Mouse (Mus musculus) layer of hippocampus, postnatal 14 days (tissue): ENCODE results near the gene Rassf6. TPM values are rescaled to one million over a fixed set of nuclear protein-coding genes. Genes with fewer than 3 reads are reported as not detected.

ENCODE experiments used
- DNase-seq, 2 experiments: peaks; one replicate each; pipeline ENCODE4 v3.0.0; 2021 to 2022; ENCODE audit warnings: low spot score in 2 of 2, mixed read lengths in 1 of 2
- total RNA-seq, 2 experiments: library from RNA; stranded (reverse); gene quantifications; 2 replicates each; pipeline ENCODE4 v1.2.3; 2021

Rassf6 gene
- total RNA-seq, 2 experiments from 2014 or later = 0.32 to 0.52 TPM

DNA sequence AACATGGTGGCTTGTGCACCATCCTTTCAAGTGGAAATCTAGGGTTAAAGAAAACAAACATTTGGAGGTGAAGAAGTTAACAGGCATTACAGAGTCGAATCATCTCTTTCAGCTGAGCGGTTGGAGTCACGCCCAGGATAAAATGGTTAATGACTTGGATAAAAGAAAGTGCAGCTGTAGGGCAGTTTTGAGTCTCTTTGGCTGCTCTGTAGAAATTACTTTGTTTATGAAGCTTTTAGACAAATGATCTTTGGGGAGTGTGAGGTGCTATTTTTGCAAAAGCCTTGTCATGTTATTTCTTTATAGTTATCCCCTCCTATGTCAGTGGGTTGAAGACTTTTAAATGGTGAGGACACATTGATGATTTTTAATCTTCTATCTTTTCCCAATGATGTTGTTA lies 69.2 kb downstream of the Rassf6 start:
- DNase-seq = no peak

DNA sequence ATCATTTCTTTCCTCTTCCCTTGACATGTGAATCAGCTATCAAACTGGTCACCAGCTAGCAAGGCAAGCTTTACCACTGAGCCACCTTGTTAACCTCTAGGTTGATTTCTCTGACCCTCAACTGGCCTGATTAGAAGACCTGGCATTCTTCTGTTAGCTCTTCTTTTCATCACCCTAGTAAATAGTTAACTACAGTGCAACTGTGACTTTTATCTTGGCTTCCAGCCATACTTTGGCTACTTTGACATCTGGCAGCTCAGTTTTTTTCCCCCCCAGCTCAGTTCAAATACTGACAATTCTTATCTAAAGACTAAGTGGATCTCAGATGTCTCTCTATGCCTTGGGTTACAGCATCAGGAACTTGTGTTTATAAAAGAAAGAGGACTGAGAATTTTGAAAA lies 72.1 kb downstream of the Rassf6 start:
- DNase-seq = no peak

DNA sequence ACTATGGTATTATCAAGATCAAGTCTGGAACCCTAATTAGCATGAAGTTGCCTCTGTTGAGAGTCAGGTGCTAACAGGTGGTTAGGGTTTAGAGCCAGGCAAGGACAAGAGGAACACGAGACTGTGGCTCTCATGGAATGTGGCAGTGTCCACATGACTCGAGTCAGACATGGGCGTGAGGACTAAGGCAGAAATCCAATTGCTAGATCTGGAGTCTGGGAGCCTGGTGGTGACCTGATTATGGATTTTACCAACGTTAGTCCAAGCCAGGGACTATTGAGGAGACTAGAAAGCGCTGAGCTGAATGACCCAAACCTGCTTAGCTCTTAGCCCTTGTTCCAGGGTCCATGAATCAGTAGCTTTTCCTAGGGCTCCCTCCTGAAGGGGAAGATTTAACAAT lies 72.7 kb downstream of the Rassf6 start:
- DNase-seq = no peak

DNA sequence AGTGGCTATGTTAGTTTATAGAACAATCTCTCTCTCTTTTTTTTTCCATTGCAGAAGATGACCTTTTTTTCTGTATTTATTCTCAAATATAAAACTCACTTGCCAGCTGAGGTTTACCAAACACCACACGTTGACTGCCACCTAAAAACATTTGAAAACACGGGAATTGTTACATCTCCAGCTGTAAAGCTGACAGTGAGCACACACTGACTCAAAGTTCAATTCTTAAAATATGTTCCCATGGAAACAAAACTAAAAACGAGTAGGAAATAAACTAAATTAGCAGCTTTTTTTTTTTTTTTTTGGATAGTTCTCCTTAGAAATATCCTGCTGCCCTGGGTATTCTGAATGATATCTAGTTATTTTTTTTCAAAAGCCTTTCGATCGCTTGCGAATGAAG lies 75.3 kb downstream of the Rassf6 start:
- no peak for DNase-seq

DNA sequence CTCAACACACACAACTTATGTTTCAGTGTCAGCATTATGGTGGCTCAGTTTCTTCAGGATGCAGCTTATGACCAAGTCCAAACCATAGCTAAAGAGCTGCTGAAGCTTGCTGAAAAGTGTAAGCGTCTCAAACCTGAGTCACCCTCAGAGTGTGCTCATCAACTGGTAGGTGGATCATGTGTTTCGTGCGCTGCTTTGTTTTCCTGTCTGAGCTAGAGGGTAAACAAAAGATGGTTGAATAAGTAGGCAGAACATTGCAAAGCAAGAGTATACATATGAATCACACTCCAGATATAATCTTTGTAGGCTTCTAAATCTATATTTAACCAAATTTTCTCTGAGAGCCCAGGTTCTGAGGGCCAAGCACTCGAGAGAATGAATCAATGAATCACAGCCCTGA lies 76.3 kb downstream of the Rassf6 start:
- no peak for DNase-seq

DNA sequence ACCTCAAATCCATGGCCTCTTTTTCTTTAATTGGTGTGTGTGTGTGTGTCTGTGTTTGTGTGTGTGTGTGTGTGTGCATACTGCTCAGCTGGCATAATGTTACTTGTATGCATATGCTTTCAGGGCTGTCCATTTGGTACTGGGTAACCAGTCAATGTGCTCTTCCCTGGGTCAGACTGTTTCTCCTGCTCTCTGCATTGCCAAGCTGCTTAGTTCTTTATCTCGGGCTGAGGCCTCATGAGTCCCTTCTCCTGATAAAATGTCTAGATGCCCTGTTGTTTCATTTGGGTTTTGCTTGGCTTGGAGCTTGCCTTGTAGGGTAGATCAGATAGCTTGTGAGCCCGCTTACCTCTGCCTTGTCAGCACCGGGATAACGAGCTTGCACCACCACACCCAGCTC lies 77.6 kb downstream of the Rassf6 start:
- no peak for DNase-seq

DNA sequence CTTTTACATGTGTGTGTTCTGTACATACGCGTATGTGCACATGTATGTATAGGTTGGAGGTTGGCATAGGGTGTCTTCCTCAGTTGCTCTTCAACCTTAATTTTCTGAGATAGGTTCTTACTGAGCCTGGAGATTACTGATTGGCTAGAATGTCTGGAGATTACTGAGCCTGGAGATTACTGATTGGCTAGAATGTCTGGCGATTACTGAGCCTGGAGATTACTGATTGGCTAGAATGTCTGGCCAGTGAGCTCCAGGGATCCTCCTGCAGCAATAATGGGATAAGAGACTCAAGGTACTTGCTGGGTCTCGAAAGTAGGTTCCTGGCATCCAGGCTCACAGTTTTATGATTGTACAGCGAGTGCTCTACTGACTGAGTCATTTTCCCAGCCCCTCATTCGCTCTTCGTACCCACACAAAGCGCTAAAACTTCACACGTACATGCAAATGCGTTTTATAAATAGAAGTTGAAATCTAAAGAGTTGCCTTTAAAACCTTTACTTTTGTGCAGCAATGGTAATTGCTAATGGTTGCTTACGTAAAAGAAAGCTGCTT lies 78.7 kb downstream of the Rassf6 start:
- DNase-seq = no peak

DNA sequence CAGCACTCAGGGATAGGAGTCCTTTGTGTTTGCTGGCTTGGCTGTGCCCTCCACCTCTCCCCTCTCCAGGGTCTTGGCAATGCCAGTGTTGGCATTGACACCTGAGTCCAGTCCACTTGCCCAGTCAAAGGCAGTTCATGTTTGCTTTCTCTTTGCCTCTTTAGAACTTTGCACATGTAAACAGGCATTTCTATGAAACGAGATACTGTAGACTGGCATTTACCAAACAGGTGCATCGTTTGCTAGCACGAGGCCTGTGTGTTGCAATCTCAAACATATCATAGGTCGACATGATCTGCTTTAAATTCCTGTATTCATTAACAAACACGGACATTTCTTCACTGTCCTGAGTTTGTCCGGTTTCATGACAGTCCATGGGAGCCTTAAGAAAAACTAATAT lies 79.7 kb downstream of the Rassf6 start, which contains the start of gene 5830473C10Rik:
Gene 5830473C10Rik (plus strand): TSS at position 365 of the 400 bp plus-strand sequence.
- DNase-seq = no peak

DNA sequence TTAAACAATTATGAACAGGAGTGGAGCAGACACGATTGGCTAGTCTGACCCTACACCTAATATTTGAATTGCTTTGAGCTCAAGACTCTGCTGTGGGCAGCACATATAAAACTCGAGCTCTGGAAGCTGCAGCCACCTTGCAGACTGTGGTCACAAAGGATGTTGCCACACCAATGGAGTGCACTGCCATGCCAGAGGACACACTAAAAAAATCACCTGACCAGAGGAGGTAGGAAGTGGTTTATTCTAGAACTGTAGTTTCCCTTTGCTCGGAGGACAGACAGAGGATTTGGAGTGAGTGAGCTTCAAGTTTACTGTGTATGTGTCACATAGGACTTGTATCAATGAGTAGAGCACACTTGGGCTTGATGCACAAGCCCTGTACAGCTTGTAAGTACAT lies 84.4 kb downstream of the Rassf6 start:
- DNase-seq = no peak

Other genes starting within 250 kb of the Rassf6 start
- gene Alb, start 179.8 kb downstream of the Rassf6 start, total RNA-seq = not detected
- gene Afp, start 149.9 kb downstream of the Rassf6 start, total RNA-seq = not detected
- gene Afm, start 121.7 kb downstream of the Rassf6 start, total RNA-seq = not detected
- under 1 TPM in 1 of 2 experiments, not detected in 1; 0.19 TPM for gene 5830473C10Rik, start 79.5 kb downstream of the Rassf6 start, total RNA-seq
- gene Cxcl5, start 118.7 kb upstream of the Rassf6 start, total RNA-seq = under 1 TPM in 1 of 2 experiments, not detected in 1; 0.35 TPM
- gene Ppbp, start 127.9 kb upstream of the Rassf6 start, total RNA-seq = not detected
- 1 to 10 TPM; 2.3 to 5.0 TPM for gene Pf4, start 131.8 kb upstream of the Rassf6 start, total RNA-seq
- gene Cxcl3, start 145.4 kb upstream of the Rassf6 start, total RNA-seq = not detected
- not detected for gene Cxcl15, start 153.9 kb upstream of the Rassf6 start, total RNA-seq